Mouse (Mus musculus): ENCODE data around the gene Hsd17b2. TPM values are rescaled to one million over a fixed set of nuclear protein-coding genes. Genes with fewer than 3 reads are reported as not detected.
A peak's percentile ranks its signal among the peaks of the same experiment; 100 is the strongest.

Hsd17b2 gene
- polyA plus RNA-seq, 1 experiment from 2014 or later = not detected

GRCm38 (mm10) chr8:117747886-117748730 lies 46.4 kb downstream of the Hsd17b2 start:
- DNase-seq (ENCODE audit: low spot score) (no peak), ATAC-seq (no peak)
- no peak overlapping the region for H3K4me3 ChIP-seq (ENCODE audit: low read depth, low read length)
- H3K9ac ChIP-seq (ENCODE audit: low read length) = no peak overlapping the region
- H3K4me1 ChIP-seq (ENCODE audit: control insufficient read depth, insufficient read depth, low read length) = no peaks in the 10 kb centered on the region
- H3K4me2 ChIP-seq (ENCODE audit: low read length) = no peak overlapping the region
- H3K27ac ChIP-seq (ENCODE audit: low read depth, low read length) = no peak overlapping the region
- H3K36me3 ChIP-seq (ENCODE audit: control insufficient read depth, insufficient read depth, low read length) = no peaks in the 10 kb centered on the region
- WGBS = 93% methylated on average over 8 of the region's 9 CpGs
- no peaks in the 10 kb centered on the region for H3K27me3 ChIP-seq (replicated peaks; ENCODE audit: control insufficient read depth, insufficient read depth, low read length)
- H3K9me3 ChIP-seq (replicated peaks; ENCODE audit: control insufficient read depth, low read length) = no peaks in the 10 kb centered on the region

GRCm38 (mm10) chr8:117749436-117749835 lies 47.7 kb downstream of the Hsd17b2 start:
- Histone ChIP-seq H3K9ac (ENCODE audit: low read length) (no peak overlapping the region), H3K4me3 (ENCODE audit: low read depth, low read length) (no peak overlapping the region), H3K4me2 (ENCODE audit: low read length) (no peak overlapping the region), H3K9me3 (replicated peaks; ENCODE audit: control insufficient read depth, low read length) (no peaks in the 10 kb centered on the region), H3K36me3 (ENCODE audit: control insufficient read depth, insufficient read depth, low read length) (no peaks in the 10 kb centered on the region), H3K27me3 (replicated peaks; ENCODE audit: control insufficient read depth, insufficient read depth, low read length) (no peaks in the 10 kb centered on the region), H3K4me1 (ENCODE audit: control insufficient read depth, insufficient read depth, low read length) (no peaks in the 10 kb centered on the region), H3K27ac (ENCODE audit: low read depth, low read length) (no peak overlapping the region)
- 48% methylated on average over 2 of the region's 2 CpGs for WGBS
- no peak for ATAC-seq
- DNase-seq (ENCODE audit: low spot score) = no peak

GRCm38 (mm10) chr8:117757900-117758299 lies 56.2 kb downstream of the Hsd17b2 start:
- ATAC-seq (no peak), DNase-seq (ENCODE audit: low spot score) (no peak)
- Histone ChIP-seq H3K27me3 (replicated peaks; ENCODE audit: control insufficient read depth, insufficient read depth, low read length) (no peaks in the 10 kb centered on the region), H3K4me3 (ENCODE audit: low read depth, low read length) (no peak overlapping the region), H3K36me3 (ENCODE audit: control insufficient read depth, insufficient read depth, low read length) (no peaks in the 10 kb centered on the region), H3K9me3 (replicated peaks; ENCODE audit: control insufficient read depth, low read length) (no peaks in the 10 kb centered on the region), H3K27ac (ENCODE audit: low read depth, low read length) (no peak overlapping the region), H3K4me2 (ENCODE audit: low read length) (no peak overlapping the region), H3K9ac (ENCODE audit: low read length) (no peak overlapping the region), H3K4me1 (ENCODE audit: control insufficient read depth, insufficient read depth, low read length) (no peaks in the 10 kb centered on the region)
- WGBS = 88% methylated on average over 11 of the region's 11 CpGs

- DNase-seq (ENCODE audit: low spot score) = no peak
- Histone ChIP-seq H3K27me3 (replicated peaks; ENCODE audit: control insufficient read depth, insufficient read depth, low read length) (no peaks in the 10 kb centered on the region), H3K36me3 (ENCODE audit: control insufficient read depth, insufficient read depth, low read length) (no peaks in the 10 kb centered on the region), H3K9ac (ENCODE audit: low read length) (no peak overlapping the region), H3K4me3 (ENCODE audit: low read depth, low read length) (no peak overlapping the region), H3K27ac (ENCODE audit: low read depth, low read length) (no peak overlapping the region), H3K4me1 (ENCODE audit: control insufficient read depth, insufficient read depth, low read length) (no peaks in the 10 kb centered on the region), H3K9me3 (replicated peaks; ENCODE audit: control insufficient read depth, low read length) (no peaks in the 10 kb centered on the region), H3K4me2 (ENCODE audit: low read length) (no peak overlapping the region)
- ATAC-seq = no peak
- WGBS = 88% methylated on average over 6 of the region's 6 CpGs
Observed at GRCm38 (mm10) chr8:117762776-117763175, 61.1 kb downstream of the Hsd17b2 start.

GRCm38 (mm10) chr8:117764625-117765024 lies 62.9 kb downstream of the Hsd17b2 start:
- no peak overlapping the region for H3K27ac ChIP-seq (ENCODE audit: low read depth, low read length)
- 87% methylated on average over 4 of the region's 4 CpGs for WGBS
- H3K4me1 ChIP-seq (ENCODE audit: control insufficient read depth, insufficient read depth, low read length) = no peaks in the 10 kb centered on the region
- no peak overlapping the region for H3K4me3 ChIP-seq (ENCODE audit: low read depth, low read length)
- no peak for DNase-seq (ENCODE audit: low spot score)
- no peaks in the 10 kb centered on the region for H3K9me3 ChIP-seq (replicated peaks; ENCODE audit: control insufficient read depth, low read length)
- no peak overlapping the region for H3K9ac ChIP-seq (ENCODE audit: low read length)
- H3K4me2 ChIP-seq (ENCODE audit: low read length) = no peak overlapping the region
- H3K27me3 ChIP-seq (replicated peaks; ENCODE audit: control insufficient read depth, insufficient read depth, low read length) = no peaks in the 10 kb centered on the region
- no peaks in the 10 kb centered on the region for H3K36me3 ChIP-seq (ENCODE audit: control insufficient read depth, insufficient read depth, low read length)
- no peak for ATAC-seq

- Histone ChIP-seq H3K36me3 (ENCODE audit: control insufficient read depth, insufficient read depth, low read length) (no peaks in the 10 kb centered on the region), H3K4me2 (ENCODE audit: low read length) (no peak overlapping the region), H3K4me3 (ENCODE audit: low read depth, low read length) (no peak overlapping the region), H3K4me1 (ENCODE audit: control insufficient read depth, insufficient read depth, low read length) (no peaks in the 10 kb centered on the region), H3K9me3 (replicated peaks; ENCODE audit: control insufficient read depth, low read length) (no peaks in the 10 kb centered on the region), H3K9ac (ENCODE audit: low read length) (no peak overlapping the region), H3K27ac (ENCODE audit: low read depth, low read length) (no peak overlapping the region), H3K27me3 (replicated peaks; ENCODE audit: control insufficient read depth, insufficient read depth, low read length) (no peaks in the 10 kb centered on the region)
- WGBS = 81% methylated on average over 5 of the region's 5 CpGs
- DNase-seq (ENCODE audit: low spot score) = no peak
- ATAC-seq = no peak
Observed at GRCm38 (mm10) chr8:117765947-117766346, 64.2 kb downstream of the Hsd17b2 start.

GRCm38 (mm10) chr8:117768971-117769370 lies 67.3 kb downstream of the Hsd17b2 start:
- ATAC-seq = no peak

GRCm38 (mm10) chr8:117771115-117771836 lies 69.6 kb downstream of the Hsd17b2 start:
- Histone ChIP-seq H3K9me3 (replicated peaks; ENCODE audit: control insufficient read depth, low read length) (no peaks in the 10 kb centered on the region), H3K36me3 (ENCODE audit: control insufficient read depth, insufficient read depth, low read length) (no peaks in the 10 kb centered on the region), H3K4me1 (ENCODE audit: control insufficient read depth, insufficient read depth, low read length) (no peaks in the 10 kb centered on the region), H3K4me2 (ENCODE audit: low read length) (no peak overlapping the region), H3K9ac (ENCODE audit: low read length) (no peak overlapping the region), H3K27ac (ENCODE audit: low read depth, low read length) (no peak overlapping the region), H3K27me3 (replicated peaks; ENCODE audit: control insufficient read depth, insufficient read depth, low read length) (no peaks in the 10 kb centered on the region), H3K4me3 (ENCODE audit: low read depth, low read length) (no peak overlapping the region)
- DNase-seq (ENCODE audit: low spot score) (no peak), ATAC-seq (no peak)
- WGBS = 93% methylated on average over 9 of the region's 9 CpGs

More at GRCm38 (mm10) chr8:117768971-117769370, 67.3 kb downstream of the Hsd17b2 start:
- no peak overlapping the region for H3K4me2 ChIP-seq (ENCODE audit: low read length)
- no peak overlapping the region for H3K27ac ChIP-seq (ENCODE audit: low read depth, low read length)
- no peak overlapping the region for H3K4me3 ChIP-seq (ENCODE audit: low read depth, low read length)
- H3K36me3 ChIP-seq (ENCODE audit: control insufficient read depth, insufficient read depth, low read length) = no peaks in the 10 kb centered on the region
- no peaks in the 10 kb centered on the region for H3K4me1 ChIP-seq (ENCODE audit: control insufficient read depth, insufficient read depth, low read length)
- H3K9ac ChIP-seq (ENCODE audit: low read length) = no peak overlapping the region
- 79% methylated on average over 7 of the region's 7 CpGs for WGBS
- no peaks in the 10 kb centered on the region for H3K9me3 ChIP-seq (replicated peaks; ENCODE audit: control insufficient read depth, low read length)
- no peak for DNase-seq (ENCODE audit: low spot score)
- H3K27me3 ChIP-seq (replicated peaks; ENCODE audit: control insufficient read depth, insufficient read depth, low read length) = no peaks in the 10 kb centered on the region

- H3K27me3 ChIP-seq (replicated peaks; ENCODE audit: control insufficient read depth, insufficient read depth, low read length) = no peaks in the 10 kb centered on the region
Observed at GRCm38 (mm10) chr8:117772126-117772525, 70.4 kb downstream of the Hsd17b2 start.

More at GRCm38 (mm10) chr8:117772126-117772525, 70.4 kb downstream of the Hsd17b2 start:
- ATAC-seq = no peak
- H3K36me3 ChIP-seq (ENCODE audit: control insufficient read depth, insufficient read depth, low read length) = no peaks in the 10 kb centered on the region
- no peak overlapping the region for H3K4me3 ChIP-seq (ENCODE audit: low read depth, low read length)
- no peaks in the 10 kb centered on the region for H3K4me1 ChIP-seq (ENCODE audit: control insufficient read depth, insufficient read depth, low read length)
- no peaks in the 10 kb centered on the region for H3K9me3 ChIP-seq (replicated peaks; ENCODE audit: control insufficient read depth, low read length)
- no peak overlapping the region for H3K27ac ChIP-seq (ENCODE audit: low read depth, low read length)
- DNase-seq (ENCODE audit: low spot score) = peak; percentile 69
- WGBS = 58% methylated on average over 2 of the region's 2 CpGs
- no peak overlapping the region for H3K4me2 ChIP-seq (ENCODE audit: low read length)
- no peak overlapping the region for H3K9ac ChIP-seq (ENCODE audit: low read length)

All from forebrain, embryonic 14.5 days (tissue).